Mouse (Mus musculus) ovary, postnatal 14 days (tissue): ENCODE measurements around the gene Snrpd3.
A peak's percentile ranks its signal among the peaks of the same experiment; 100 is the strongest.

Experiments
- DNase-seq: peaks from one replicate; pipeline ENCODE4 v3.0.0; 2022; ENCODE audit warnings: low spot score

Snrpd3 gene

GRCm38 (mm10) chr10:75568029-75568428, 50.7 kb downstream of the Snrpd3 start:
- no peak for DNase-seq

- no peak for DNase-seq
These were observed 51.1 kb downstream of the Snrpd3 start for GRCm38 (mm10) chr10:75568441-75568840.

- no peak for DNase-seq
These were observed 51.5 kb downstream of the Snrpd3 start for GRCm38 (mm10) chr10:75568851-75569250.

- no peak for DNase-seq
These were observed 53.8 kb downstream of the Snrpd3 start for GRCm38 (mm10) chr10:75570981-75571657.

- DNase-seq = no peak
These were observed 54.6 kb downstream of the Snrpd3 start for GRCm38 (mm10) chr10:75571937-75572336.

GRCm38 (mm10) chr10:75573181-75573580, 55.8 kb downstream of the Snrpd3 start:
- no peak for DNase-seq

GRCm38 (mm10) chr10:75573965-75574364, 56.6 kb downstream of the Snrpd3 start:
- no peak for DNase-seq

GRCm38 (mm10) chr10:75579129-75579528, 61.8 kb downstream of the Snrpd3 start:
- no peak for DNase-seq

GRCm38 (mm10) chr10:75585876-75586552, 68.7 kb downstream of the Snrpd3 start:
- peak; percentile 90 for DNase-seq

GRCm38 (mm10) chr10:75586553-75586879, 69.2 kb downstream of the Snrpd3 start:
- DNase-seq = no peak
